Mouse (Mus musculus) hindbrain, embryonic 12.5 days (tissue): ENCODE measurements around the gene Commd6. TPM values are rescaled to one million over a fixed set of nuclear protein-coding genes. Genes with fewer than 3 reads are reported as not detected.

Experiments used
- polyA plus RNA-seq: library from polyadenylated mRNA; unstranded; fragments of >200 nt; fragmentation: Nextera tagmentation; extraction: Ambion mirVana; gene quantifications from 2 replicates; pipeline ENCODE4 v1.2.1, GENCODE M21; 2016

Gene Commd6
- polyA plus RNA-seq, 1 experiment from 2014 or later, result 100 TPM

Other genes with a start within 250 kb of the Commd6 start
- 10.7 and 11.2 TPM in 2 replicates for gene Tbc1d4, start 31.5 kb downstream of the Commd6 start, polyA plus RNA-seq
- gene Uchl3, start 13.3 kb upstream of the Commd6 start, polyA plus RNA-seq, result 168 and 172 TPM in 2 replicates
- 0.85 and 2.3 TPM in 2 replicates for gene Gm9922, start 89.1 kb upstream of the Commd6 start, polyA plus RNA-seq
- gene Lmo7, start 89.3 kb upstream of the Commd6 start, polyA plus RNA-seq, result 4.2 and 4.5 TPM in 2 replicates